Mouse (Mus musculus) CH12.LX (cell line): ENCODE results near the gene Anapc5. TPM values are rescaled to one million over a fixed set of nuclear protein-coding genes. Genes with fewer than 3 reads are reported as not detected.

Source experiments
- DNase-seq: peaks from one replicate; pipeline ENCODE4 v3.0.0-alpha.2; 2013; ENCODE audit errors: extremely low read depth
- H3K27ac ChIP-seq: 2 replicates; pipeline ENCODE4 v1.5.1; 2012; ENCODE audit warnings: low read depth, mild to moderate bottlenecking, control low read depth, moderate library complexity; ENCODE audit not compliant: insufficient read depth
- H3K27me3 ChIP-seq: replicated peaks from 2 replicates; pipeline ENCODE3; 2012; ENCODE audit warnings: inconsistent platforms
- H3K36me3 ChIP-seq, 2 experiments: replicated peaks in 1 of 2; 2 replicates each; pipeline versions ENCODE3 to v1.6.1; 2012; ENCODE audit warnings: inconsistent platforms in 1 of 2, low read length in 1 of 2, mild to moderate bottlenecking in 1 of 2, mixed read lengths in 1 of 2, moderate library complexity in 1 of 2; ENCODE audit not compliant: control insufficient read depth in 1 of 2, insufficient read depth in 1 of 2
- H3K4me1 ChIP-seq, 2 experiments: 2 replicates each; pipeline ENCODE4 v1.6.1; 2012; ENCODE audit warnings: inconsistent platforms in 1 of 2, moderate library complexity in 1 of 2; ENCODE audit not compliant: insufficient read depth in 2 of 2, control insufficient read depth in 1 of 2
- H3K4me2 ChIP-seq: 2 replicates; pipeline ENCODE4 v1.6.1; 2012; ENCODE audit warnings: low read depth, mild to moderate bottlenecking, control low read depth; ENCODE audit not compliant: poor library complexity, insufficient read depth, severe bottlenecking
- H3K4me3 ChIP-seq, 3 experiments: fragments of 150-350 bp in 1 of 3; sonication (generic) in 1 of 3; replicated peaks in 1 of 3; 2 replicates each; pipeline versions ENCODE3 to v1.5.1; 2011 to 2012; ENCODE audit warnings: low read depth in 2 of 3, low read length in 2 of 3, mild to moderate bottlenecking in 2 of 3, moderate library complexity in 2 of 3, control low read depth in 1 of 3, improper control_type of control experiment in 1 of 3, inconsistent platforms in 1 of 3, mixed read lengths in 1 of 3; ENCODE audit not compliant: poor library complexity in 1 of 3
- H3K79me2 ChIP-seq: replicated peaks from 2 replicates; pipeline ENCODE4 v1.6.1; 2012; ENCODE audit warnings: mild to moderate bottlenecking, moderate library complexity; ENCODE audit not compliant: control insufficient read depth, poor library complexity, insufficient read depth, severe bottlenecking; ENCODE audit errors: extremely low read depth
- H3K9ac ChIP-seq: 2 replicates; pipeline ENCODE4 v1.6.1; 2012; ENCODE audit warnings: low read depth, mild to moderate bottlenecking, control low read depth, moderate library complexity; ENCODE audit not compliant: insufficient read depth
- H3K9me3 ChIP-seq: replicated peaks from 2 replicates; pipeline ENCODE3; 2012; ENCODE audit warnings: low read length, inconsistent platforms, mixed read lengths
- CHD1 ChIP-seq: IDR thresholded peaks from 2 replicates; pipeline ENCODE4 v1.6.1; 2012; ENCODE audit warnings: low read depth, low read length, improper control_type of control experiment, inconsistent platforms
- CTCF ChIP-seq, 2 experiments: IDR thresholded peaks in 1 of 2; conservative IDR thresholded peaks in 1 of 2; 2 replicates each; pipeline ENCODE4 v1.5.1; 2011 to 2012; ENCODE audit warnings: low read depth in 2 of 2, low read length in 2 of 2, improper control_type of control experiment in 1 of 2, inconsistent platforms in 1 of 2, mild to moderate bottlenecking in 1 of 2, moderate library complexity in 1 of 2
- ELF1 ChIP-seq: IDR thresholded peaks from 2 replicates; pipeline ENCODE4 v1.6.1; 2014; ENCODE audit warnings: low read depth, mild to moderate bottlenecking, inconsistent platforms, low read length, improper control_type of control experiment
- ETS1 ChIP-seq: conservative IDR thresholded peaks from 2 replicates; pipeline ENCODE4 v1.6.1; 2012; ENCODE audit warnings: low read depth, mild to moderate bottlenecking, inconsistent platforms, low read length, improper control_type of control experiment, moderate library complexity
- IRF4 ChIP-seq: IDR thresholded peaks from 2 replicates; pipeline ENCODE4 v1.6.1; 2014; ENCODE audit warnings: low read depth, mild to moderate bottlenecking, inconsistent platforms, low read length, improper control_type of control experiment
- JUND ChIP-seq: conservative IDR thresholded peaks from 2 replicates; pipeline ENCODE4 v1.6.1; 2011; ENCODE audit warnings: low read depth, low read length, improper control_type of control experiment
- MAX ChIP-seq: IDR thresholded peaks from 2 replicates; pipeline ENCODE4 v1.6.1; 2011; ENCODE audit warnings: low read length, improper control_type of control experiment
- MAZ ChIP-seq: IDR thresholded peaks from 2 replicates; pipeline ENCODE4 v1.6.1; 2012; ENCODE audit warnings: low read depth, mild to moderate bottlenecking, inconsistent platforms, low read length, improper control_type of control experiment, moderate library complexity
- MXI1 ChIP-seq: IDR thresholded peaks from 2 replicates; pipeline ENCODE4 v1.6.1; 2011; ENCODE audit warnings: mild to moderate bottlenecking, low read depth, low read length, improper control_type of control experiment
- MYC ChIP-seq: IDR thresholded peaks from 2 replicates; pipeline ENCODE4 v1.6.1; 2011; ENCODE audit warnings: low read depth, mild to moderate bottlenecking, improper control_type of control experiment, low read length
- NELFE ChIP-seq: IDR thresholded peaks from 2 replicates; pipeline ENCODE4 v1.6.1; 2011; ENCODE audit warnings: low read depth, low read length, improper control_type of control experiment
- NRF1 ChIP-seq: IDR thresholded peaks from 2 replicates; pipeline ENCODE4 v1.6.1; 2014; ENCODE audit warnings: low read depth, mild to moderate bottlenecking, inconsistent platforms, low read length, improper control_type of control experiment, moderate library complexity
- POLR2A ChIP-seq: IDR thresholded peaks from 2 replicates; pipeline ENCODE4 v1.6.1; 2011; ENCODE audit warnings: low read depth, mild to moderate bottlenecking, improper control_type of control experiment, low read length
- POLR2AphosphoS2 ChIP-seq: IDR thresholded peaks from 2 replicates; pipeline ENCODE4 v1.6.1; 2011; ENCODE audit warnings: low read depth, low read length, improper control_type of control experiment
- RCOR1 ChIP-seq: conservative IDR thresholded peaks from 2 replicates; pipeline ENCODE4 v1.6.1; 2012; ENCODE audit warnings: low read depth, mild to moderate bottlenecking, inconsistent platforms, low read length, improper control_type of control experiment
- TBP ChIP-seq: conservative IDR thresholded peaks from 2 replicates; pipeline ENCODE4 v1.6.1; 2011; ENCODE audit warnings: low read depth, low read length, improper control_type of control experiment
- UBTF ChIP-seq: IDR thresholded peaks from 2 replicates; pipeline ENCODE4 v1.6.1; 2012; ENCODE audit warnings: low read depth, mild to moderate bottlenecking, inconsistent platforms, low read length, improper control_type of control experiment, moderate library complexity
- USF1 ChIP-seq: IDR thresholded peaks from 2 replicates; pipeline ENCODE4 v1.6.1; 2014; ENCODE audit warnings: low read depth, mild to moderate bottlenecking, inconsistent platforms, low read length, improper control_type of control experiment
- USF2 ChIP-seq: conservative IDR thresholded peaks from 2 replicates; pipeline ENCODE4 v1.6.1; 2011; ENCODE audit warnings: low read depth, low read length, improper control_type of control experiment
- ZC3H11A ChIP-seq: IDR thresholded peaks from 2 replicates; pipeline ENCODE4 v1.6.1; 2012; ENCODE audit warnings: low read depth, mild to moderate bottlenecking, inconsistent platforms, low read length, improper control_type of control experiment
- ZKSCAN1 ChIP-seq: IDR thresholded peaks from 2 replicates; pipeline ENCODE4 v1.6.1; 2012; ENCODE audit warnings: low read depth, inconsistent platforms, low read length, improper control_type of control experiment, borderline replicate concordance
- ZMIZ1 ChIP-seq: IDR thresholded peaks from 2 replicates; pipeline ENCODE4 v1.6.1; 2012; ENCODE audit warnings: low read depth, mild to moderate bottlenecking, inconsistent platforms, low read length, improper control_type of control experiment
- dilution Hi-C: fragments of 300-500 bp; cut with MboI; formaldehyde crosslinking; loops from 2 replicates; pipeline ENCODE4 v1.14.3; 2020; ENCODE audit warnings: low sequenced_read_pairs; ENCODE audit not compliant: extremely low pct_unique_long_range_greater_than_20kb, extremely low pct_ligation_motif_present
- in situ Hi-C: fragments of 300-500 bp; cut with MboI; formaldehyde crosslinking; loops from 3 replicates; pipeline ENCODE4 v1.14.3; 2019; ENCODE audit warnings: low sequenced_read_pairs, low pct_ligation_motif_present, low pct_unique_long_range_greater_than_20kb, mixed read lengths
- polyA plus RNA-seq: library from polyadenylated mRNA; unstranded; fragments of >175 nt; gene quantifications from 2 replicates; pipeline ENCODE4 v1.2.1, GENCODE M21; 2012; ENCODE audit warnings: low read depth; ENCODE audit not compliant: insufficient read length
- total RNA-seq, 2 experiments: library from RNA; depleted of rRNA; stranded (reverse); fragments of 300-350 nt in 1 of 2; fragments of >200 nt in 1 of 2; gene quantifications; 2 replicates each; pipeline ENCODE4 v1.2.3; 2012 to 2014

The Anapc5 gene
- total and polyA plus RNA-seq, 3 experiments, result 247 to 280 (median 252) TPM

DNA sequence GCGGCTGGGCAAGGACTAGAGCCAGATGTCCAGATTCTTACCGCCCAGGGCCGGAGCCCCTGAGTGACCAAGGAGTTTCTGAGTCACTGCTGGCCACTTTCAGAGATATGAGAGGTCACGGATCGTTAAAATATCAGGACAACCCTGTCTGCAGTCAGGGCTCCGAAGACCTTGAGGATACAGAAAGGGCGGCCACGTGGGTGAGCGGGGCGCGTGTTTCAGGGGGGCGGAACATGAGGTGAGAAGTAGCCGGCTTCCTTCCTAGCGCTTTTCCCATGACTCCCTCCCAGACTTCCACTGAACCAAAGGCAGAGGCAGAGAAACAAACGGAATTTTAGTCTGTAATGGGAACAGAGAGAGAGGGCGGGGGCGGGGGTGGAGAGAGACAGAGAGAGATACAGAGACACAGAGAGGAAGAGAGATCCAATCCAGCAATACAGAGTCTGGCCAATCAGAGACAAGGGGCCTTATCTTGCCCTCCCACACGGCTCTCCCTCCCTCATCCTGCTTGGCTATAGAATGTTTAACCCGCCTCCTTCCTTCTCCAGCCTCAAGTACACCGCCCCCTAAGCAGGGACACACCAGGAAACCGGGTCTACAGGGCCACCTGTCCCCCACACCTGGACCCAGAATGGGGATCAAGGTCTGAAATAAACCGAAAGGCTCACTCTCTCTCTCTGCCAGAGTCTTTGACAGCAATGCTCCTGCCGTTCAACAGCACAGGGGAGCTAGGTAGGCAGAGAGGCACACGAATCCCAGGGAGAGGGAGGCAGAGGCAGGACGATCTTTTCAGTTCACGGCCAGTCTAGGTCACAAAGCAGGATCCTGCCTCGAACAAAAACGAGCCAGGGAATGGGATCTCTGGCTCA is 46.2 kb downstream of the Anapc5 start:
- TF ChIP-seq NELFE (no peak), MXI1 (no peak), ZMIZ1 (no peak), MYC (no peak), MAZ (no peak), USF1 (no peak), RCOR1 (no peak), UBTF (no peak), MAX (no peak), CHD1 (no peak)
- no peaks in the 10 kb centered on the region for H3K79me2 ChIP-seq
- DNase-seq, result no peak
- H3K27ac ChIP-seq, result no peak overlapping the region
- H3K4me2 ChIP-seq, result no peak overlapping the region
- H3K9ac ChIP-seq, result no peak overlapping the region
- H3K9me3 ChIP-seq, result no peaks in the 10 kb centered on the region
- peaks cover 0 to 13% of the 10 kb centered on the region in 2 experiments; a peak in 2 of 4 replicates for H3K4me1 ChIP-seq
- H3K36me3 ChIP-seq, result peaks cover 0 to 18% of the 10 kb centered on the region in 2 experiments
- no peak overlapping the region for H3K4me3 ChIP-seq
- dilution Hi-C loops, result no loop called here
- in situ Hi-C loops, result no loop called here
- H3K27me3 ChIP-seq, result no peaks in the 10 kb centered on the region

DNA sequence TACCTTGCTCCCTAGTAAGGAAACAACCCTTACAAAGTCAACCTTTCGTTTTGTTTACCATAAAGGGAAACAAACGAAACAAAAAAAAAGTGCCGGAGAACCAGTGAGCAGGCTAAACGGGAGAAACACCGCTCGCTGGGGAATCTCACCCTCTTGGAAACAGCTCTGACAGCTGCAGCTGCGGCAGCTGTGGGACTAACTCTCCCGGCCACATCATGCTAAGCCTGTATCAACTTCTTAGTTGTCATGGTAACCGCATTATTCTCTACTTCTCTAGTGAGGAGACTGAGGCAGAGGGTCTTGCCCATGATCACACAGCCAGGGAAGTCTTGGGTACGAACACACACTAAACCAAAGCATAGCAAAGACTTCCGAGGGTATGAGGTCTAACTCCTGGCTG is 47.4 kb downstream of the Anapc5 start:
- Histone ChIP-seq H3K9ac (no peak overlapping the region), H3K27ac (no peak overlapping the region), H3K27me3 (no peaks in the 10 kb centered on the region), H3K9me3 (no peaks in the 10 kb centered on the region), H3K4me2 (no peak overlapping the region), H3K36me3 (peaks cover 0 to 29% of the 10 kb centered on the region in 2 experiments), H3K4me1 (peaks cover 0 to 18% of the 10 kb centered on the region in 2 experiments; a peak in 2 of 4 replicates), H3K79me2 (no peaks in the 10 kb centered on the region), H3K4me3 (no peak overlapping the region)
- DNase-seq, result no peak
- in situ Hi-C loops (no loop called here), dilution Hi-C loops (no loop called here)
- TF ChIP-seq IRF4 (no peak), RCOR1 (no peak), ETS1 (no peak), USF1 (no peak), POLR2AphosphoS2 (no peak), NELFE (no peak), POLR2A (no peak), CHD1 (no peak), CTCF (conservative IDR thresholded peaks at IDR 0.05 in 1 of 2, IDR thresholded peaks at IDR 0.05 in 1 of 2; ENCODE audit: low read depth in 2 of 2, low read length in 2 of 2) (no peak), ELF1 (no peak), JUND (no peak), ZC3H11A (no peak), NRF1 (no peak), USF2 (no peak), MXI1 (no peak), TBP (no peak), ZKSCAN1 (no peak)
